Mouse (Mus musculus) CH12.LX (cell line): ENCODE measurements at regions not wholly inside any gene's neighbourhood (a gene's known extent, or its start where the extent isn't known, plus 50 kb on each side); places are given as distances from the start of the nearest gene placed in this dataset.

Experiments used
- DNase-seq: peaks from one replicate; pipeline ENCODE4 v3.0.0-alpha.2; 2013; ENCODE audit errors: extremely low read depth
- H3K27ac ChIP-seq: 2 replicates; pipeline ENCODE4 v1.5.1; 2012; ENCODE audit warnings: low read depth, mild to moderate bottlenecking, control low read depth, moderate library complexity; ENCODE audit not compliant: insufficient read depth
- H3K27me3 ChIP-seq: replicated peaks from 2 replicates; pipeline ENCODE3; 2012; ENCODE audit warnings: inconsistent platforms
- H3K36me3 ChIP-seq, 2 experiments: replicated peaks in 1 of 2; 2 replicates each; pipeline versions ENCODE3 to v1.6.1; 2012; ENCODE audit warnings: inconsistent platforms in 1 of 2, low read length in 1 of 2, mild to moderate bottlenecking in 1 of 2, mixed read lengths in 1 of 2, moderate library complexity in 1 of 2; ENCODE audit not compliant: control insufficient read depth in 1 of 2, insufficient read depth in 1 of 2
- H3K4me1 ChIP-seq, 2 experiments: 2 replicates each; pipeline ENCODE4 v1.6.1; 2012; ENCODE audit warnings: inconsistent platforms in 1 of 2, moderate library complexity in 1 of 2; ENCODE audit not compliant: insufficient read depth in 2 of 2, control insufficient read depth in 1 of 2
- H3K4me2 ChIP-seq: 2 replicates; pipeline ENCODE4 v1.6.1; 2012; ENCODE audit warnings: low read depth, mild to moderate bottlenecking, control low read depth; ENCODE audit not compliant: poor library complexity, insufficient read depth, severe bottlenecking
- H3K4me3 ChIP-seq, 3 experiments: fragments of 150-350 bp in 1 of 3; sonication (generic) in 1 of 3; replicated peaks in 1 of 3; 2 replicates each; pipeline versions ENCODE3 to v1.5.1; 2011 to 2012; ENCODE audit warnings: low read depth in 2 of 3, low read length in 2 of 3, mild to moderate bottlenecking in 2 of 3, moderate library complexity in 2 of 3, control low read depth in 1 of 3, improper control_type of control experiment in 1 of 3, inconsistent platforms in 1 of 3, mixed read lengths in 1 of 3; ENCODE audit not compliant: poor library complexity in 1 of 3
- H3K79me2 ChIP-seq: replicated peaks from 2 replicates; pipeline ENCODE4 v1.6.1; 2012; ENCODE audit warnings: mild to moderate bottlenecking, moderate library complexity; ENCODE audit not compliant: control insufficient read depth, poor library complexity, insufficient read depth, severe bottlenecking; ENCODE audit errors: extremely low read depth
- H3K9ac ChIP-seq: 2 replicates; pipeline ENCODE4 v1.6.1; 2012; ENCODE audit warnings: low read depth, mild to moderate bottlenecking, control low read depth, moderate library complexity; ENCODE audit not compliant: insufficient read depth
- H3K9me3 ChIP-seq: replicated peaks from 2 replicates; pipeline ENCODE3; 2012; ENCODE audit warnings: low read length, inconsistent platforms, mixed read lengths
- BHLHE40 ChIP-seq: IDR thresholded peaks from 2 replicates; pipeline ENCODE4 v1.6.1; 2011; ENCODE audit warnings: mild to moderate bottlenecking, low read depth, low read length, improper control_type of control experiment
- CTCF ChIP-seq, 2 experiments: IDR thresholded peaks in 1 of 2; conservative IDR thresholded peaks in 1 of 2; 2 replicates each; pipeline ENCODE4 v1.5.1; 2011 to 2012; ENCODE audit warnings: low read depth in 2 of 2, low read length in 2 of 2, improper control_type of control experiment in 1 of 2, inconsistent platforms in 1 of 2, mild to moderate bottlenecking in 1 of 2, moderate library complexity in 1 of 2
- EP300 ChIP-seq: IDR thresholded peaks from 2 replicates; pipeline ENCODE4 v1.6.1; 2011; ENCODE audit warnings: low read length, improper control_type of control experiment
- MAFK ChIP-seq: IDR thresholded peaks from 2 replicates; pipeline ENCODE4 v1.6.1; 2011; ENCODE audit warnings: low read length, improper control_type of control experiment; ENCODE audit not compliant: insufficient replicate concordance
- MEF2A ChIP-seq: IDR thresholded peaks from 2 replicates; pipeline ENCODE4 v1.6.1; 2014; ENCODE audit warnings: low read depth, mild to moderate bottlenecking, inconsistent platforms, low read length, improper control_type of control experiment, borderline replicate concordance
- NELFE ChIP-seq: IDR thresholded peaks from 2 replicates; pipeline ENCODE4 v1.6.1; 2011; ENCODE audit warnings: low read depth, low read length, improper control_type of control experiment
- RAD21 ChIP-seq: IDR thresholded peaks from 2 replicates; pipeline ENCODE4 v1.6.1; 2011; ENCODE audit warnings: low read depth, mild to moderate bottlenecking, low read length, improper control_type of control experiment, moderate library complexity
- RCOR1 ChIP-seq: conservative IDR thresholded peaks from 2 replicates; pipeline ENCODE4 v1.6.1; 2012; ENCODE audit warnings: low read depth, mild to moderate bottlenecking, inconsistent platforms, low read length, improper control_type of control experiment
- TCF12 ChIP-seq: IDR thresholded peaks from 2 replicates; pipeline ENCODE4 v1.6.1; 2014; ENCODE audit warnings: low read depth, mild to moderate bottlenecking, inconsistent platforms, low read length, improper control_type of control experiment
- UBTF ChIP-seq: IDR thresholded peaks from 2 replicates; pipeline ENCODE4 v1.6.1; 2012; ENCODE audit warnings: low read depth, mild to moderate bottlenecking, inconsistent platforms, low read length, improper control_type of control experiment, moderate library complexity
- USF1 ChIP-seq: IDR thresholded peaks from 2 replicates; pipeline ENCODE4 v1.6.1; 2014; ENCODE audit warnings: low read depth, mild to moderate bottlenecking, inconsistent platforms, low read length, improper control_type of control experiment
- USF2 ChIP-seq: conservative IDR thresholded peaks from 2 replicates; pipeline ENCODE4 v1.6.1; 2011; ENCODE audit warnings: low read depth, low read length, improper control_type of control experiment
- ZC3H11A ChIP-seq: IDR thresholded peaks from 2 replicates; pipeline ENCODE4 v1.6.1; 2012; ENCODE audit warnings: low read depth, mild to moderate bottlenecking, inconsistent platforms, low read length, improper control_type of control experiment
- ZMIZ1 ChIP-seq: IDR thresholded peaks from 2 replicates; pipeline ENCODE4 v1.6.1; 2012; ENCODE audit warnings: low read depth, mild to moderate bottlenecking, inconsistent platforms, low read length, improper control_type of control experiment
- dilution Hi-C: fragments of 300-500 bp; cut with MboI; formaldehyde crosslinking; loops from 2 replicates; pipeline ENCODE4 v1.14.3; 2020; ENCODE audit warnings: low sequenced_read_pairs; ENCODE audit not compliant: extremely low pct_unique_long_range_greater_than_20kb, extremely low pct_ligation_motif_present
- in situ Hi-C: fragments of 300-500 bp; cut with MboI; formaldehyde crosslinking; loops from 3 replicates; pipeline ENCODE4 v1.14.3; 2019; ENCODE audit warnings: low sequenced_read_pairs, low pct_ligation_motif_present, low pct_unique_long_range_greater_than_20kb, mixed read lengths

- H3K4me1 ChIP-seq = peaks cover 0 to 11% of the 10 kb centered on the region in 2 experiments; a peak in 2 of 4 replicates
Measured at GRCm38 (mm10) chr15:31087607-31088006, 136.5 kb upstream of the Dap start.

GRCm38 (mm10) chr15:31091916-31092570 lies 132.1 kb upstream of the Dap start:
- in situ Hi-C loops = no loop called here
- Histone ChIP-seq H3K27ac (no peak overlapping the region), H3K79me2 (no peaks in the 10 kb centered on the region), H3K9ac (no peak overlapping the region), H3K36me3 (no peaks in the 10 kb centered on the region), H3K4me2 (no peak overlapping the region), H3K4me3 (no peak overlapping the region), H3K4me1 (peaks cover 0 to 14% of the 10 kb centered on the region in 2 experiments; a peak in 2 of 4 replicates), H3K9me3 (no peaks in the 10 kb centered on the region), H3K27me3 (no peaks in the 10 kb centered on the region)
- peak; percentile 42 for DNase-seq
- peak; percentile 61; the same call in 1 of the 2 replicates for TF ChIP-seq MEF2A
- no peak for TF ChIP-seq BHLHE40
- dilution Hi-C loops = no loop called here

More at GRCm38 (mm10) chr15:31087607-31088006, 136.5 kb upstream of the Dap start:
- H3K9ac ChIP-seq = no peak overlapping the region
- H3K9me3 ChIP-seq = no peaks in the 10 kb centered on the region
- TF ChIP-seq RAD21 (no peak), MEF2A (no peak), MAFK (no peak)
- TF ChIP-seq, all 38 proteins: peak for 0
- Histone ChIP-seq H3K36me3 (no peaks in the 10 kb centered on the region), H3K4me3 (no peak overlapping the region), H3K4me2 (no peak overlapping the region), H3K79me2 (no peaks in the 10 kb centered on the region), H3K27ac (no peak overlapping the region), H3K27me3 (no peaks in the 10 kb centered on the region)
- dilution Hi-C loops (no loop called here), in situ Hi-C loops (no loop called here)
- DNase-seq = no peak

- H3K4me3 ChIP-seq = no peak overlapping the region
- H3K79me2 ChIP-seq = no peaks in the 10 kb centered on the region
- TF ChIP-seq USF2 (no peak), USF1 (no peak), RCOR1 (no peak), ZMIZ1 (no peak), ZC3H11A (no peak), NELFE (no peak), UBTF (no peak), CTCF (conservative IDR thresholded peaks at IDR 0.05 in 1 of 2, IDR thresholded peaks at IDR 0.05 in 1 of 2; ENCODE audit: low read depth in 2 of 2, low read length in 2 of 2) (no peak), BHLHE40 (no peak), RAD21 (no peak), TCF12 (no peak), MEF2A (no peak), MAFK (no peak), EP300 (no peak)
- TF ChIP-seq, all 38 proteins: peak for 0
- dilution Hi-C loops = no loop called here
- H3K4me1 ChIP-seq = peaks cover 0 to 14% of the 10 kb centered on the region in 2 experiments; a peak in 2 of 4 replicates
- no peak overlapping the region for H3K4me2 ChIP-seq
- in situ Hi-C loops = no loop called here
- no peaks in the 10 kb centered on the region for H3K36me3 ChIP-seq
- DNase-seq = no peak
- no peak overlapping the region for H3K9ac ChIP-seq
- no peaks in the 10 kb centered on the region for H3K9me3 ChIP-seq
- no peak overlapping the region for H3K27ac ChIP-seq
- H3K27me3 ChIP-seq = no peaks in the 10 kb centered on the region
Measured at GRCm38 (mm10) chr15:31096206-31096605, 127.9 kb upstream of the Dap start.
